Mouse (Mus musculus): ENCODE measurements around the gene Txlna. TPM values are rescaled to one million over a fixed set of nuclear protein-coding genes. Genes with fewer than 3 reads are reported as not detected.

Txlna gene
- polyA plus RNA-seq, 1 experiment from 2014 or later = 14.0 TPM

DNA sequence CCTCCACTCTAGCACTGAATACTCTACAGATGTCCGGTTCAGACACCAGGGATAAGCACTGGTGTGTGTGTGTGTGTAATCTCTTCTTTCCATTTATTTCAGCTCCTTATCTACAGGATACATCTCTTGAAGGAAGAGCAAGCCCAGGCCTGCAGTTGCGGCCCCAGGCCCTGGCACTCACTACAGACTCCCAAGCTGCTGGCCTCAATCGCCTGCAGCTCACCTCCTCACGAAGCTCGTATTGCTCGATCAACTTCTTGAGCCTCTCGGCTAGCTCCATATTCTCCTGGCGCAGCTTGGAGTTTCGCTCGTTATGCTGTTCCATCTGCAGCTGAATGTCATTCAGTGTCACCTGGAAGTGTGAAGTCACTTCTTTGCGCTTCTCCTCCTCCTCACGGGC lies 9.0 kb downstream of the Txlna start:
- Histone ChIP-seq H3K9me3 (ENCODE audit: low read length) (no peaks in the 10 kb centered on the region), H3K36me3 (replicated peaks; ENCODE audit: insufficient read depth, low read length) (peaks cover 90% of the 10 kb centered on the region), H3K9ac (replicated peaks) (no peak overlapping the region), H3K4me1 (ENCODE audit: insufficient read depth) (no peaks in the 10 kb centered on the region), H3K27ac (ENCODE audit: low read depth) (no peak overlapping the region), H3K4me2 (ENCODE audit: low read depth, low read length) (no peak overlapping the region), H3K27me3 (ENCODE audit: insufficient read depth, low read length) (no peaks in the 10 kb centered on the region), H3K4me3 (ENCODE audit: low read depth, low read length) (no peak overlapping the region)
- DNase-seq (no peak), ATAC-seq (no peak)
- WGBS (ENCODE audit: insufficient replicate concordance) = 92% methylated on average over 12 of the region's 12 CpGs
- TF ChIP-seq EP300 (IDR thresholded peaks at IDR 0.05; ENCODE audit: low read depth) = no peak
- TF ChIP-seq CTCF (IDR thresholded peaks at IDR 0.05; ENCODE audit: low read depth) = no peak

DNA sequence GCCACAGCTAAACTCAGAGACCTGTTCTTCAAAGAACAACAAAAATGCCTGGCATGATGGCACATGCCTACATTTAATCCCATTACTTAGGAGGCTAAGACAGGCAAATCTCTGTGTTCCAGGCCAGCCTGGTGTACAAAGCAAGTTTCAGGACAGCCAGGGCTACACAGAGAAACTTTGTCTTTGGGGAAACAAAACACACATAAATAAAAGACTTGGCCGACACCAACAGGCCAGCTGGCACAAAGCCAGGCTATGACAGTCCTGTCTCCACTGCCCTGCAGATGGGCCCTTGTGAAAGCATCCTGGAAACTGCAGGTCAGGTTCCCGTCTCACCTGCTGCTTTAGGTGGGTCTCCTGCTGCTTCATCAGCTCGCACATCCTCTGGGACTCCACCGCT lies 9.9 kb downstream of the Txlna start:
- no peaks in the 10 kb centered on the region for H3K4me1 ChIP-seq (ENCODE audit: insufficient read depth)
- H3K4me3 ChIP-seq (ENCODE audit: low read depth, low read length) = no peak overlapping the region
- no peak overlapping the region for H3K4me2 ChIP-seq (ENCODE audit: low read depth, low read length)
- H3K27ac ChIP-seq (ENCODE audit: low read depth) = no peak overlapping the region
- ATAC-seq (no peak), DNase-seq (peak; percentile 41)
- TF ChIP-seq CTCF (IDR thresholded peaks at IDR 0.05; ENCODE audit: low read depth) = no peak
- H3K9me3 ChIP-seq (ENCODE audit: low read length) = no peaks in the 10 kb centered on the region
- no peak overlapping the region for H3K9ac ChIP-seq (replicated peaks)
- peaks cover 85% of the 10 kb centered on the region for H3K36me3 ChIP-seq (replicated peaks; ENCODE audit: insufficient read depth, low read length)
- WGBS (ENCODE audit: insufficient replicate concordance) = 77% methylated on average over 4 of the region's 4 CpGs
- H3K27me3 ChIP-seq (ENCODE audit: insufficient read depth, low read length) = no peaks in the 10 kb centered on the region

DNA sequence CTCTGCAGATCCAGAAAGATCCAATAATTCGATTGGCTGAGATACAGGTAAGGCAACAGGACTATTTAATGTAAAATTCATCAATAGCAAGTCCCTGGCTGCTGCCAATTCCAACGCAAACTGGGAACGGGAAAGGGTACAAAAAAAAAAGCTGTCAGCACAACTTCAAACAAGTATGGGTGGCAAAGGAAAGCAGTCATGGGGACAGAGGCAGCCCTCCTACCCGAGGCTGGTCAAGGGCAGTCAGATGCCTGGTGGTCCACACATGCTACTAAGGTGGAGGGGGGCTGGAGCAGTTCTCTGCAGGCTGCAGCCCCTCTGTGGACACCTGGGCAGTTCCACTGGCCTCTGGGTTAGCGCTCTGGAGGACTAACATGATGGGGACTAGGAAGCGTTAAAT lies 14.8 kb downstream of the Txlna start:
- H3K27ac ChIP-seq (ENCODE audit: low read depth) = no peak overlapping the region
- no peak overlapping the region for H3K4me2 ChIP-seq (ENCODE audit: low read depth, low read length)
- peaks cover 45% of the 10 kb centered on the region for H3K36me3 ChIP-seq (replicated peaks; ENCODE audit: insufficient read depth, low read length)
- DNase-seq (no peak), ATAC-seq (no peak)
- H3K4me3 ChIP-seq (ENCODE audit: low read depth, low read length) = no peak overlapping the region
- H3K9me3 ChIP-seq (ENCODE audit: low read length) = no peaks in the 10 kb centered on the region
- H3K9ac ChIP-seq (replicated peaks) = no peak overlapping the region
- no peak for TF ChIP-seq CTCF (IDR thresholded peaks at IDR 0.05; ENCODE audit: low read depth)
- TF ChIP-seq EP300 (IDR thresholded peaks at IDR 0.05; ENCODE audit: low read depth) = no peak
- H3K4me1 ChIP-seq (ENCODE audit: insufficient read depth) = peaks cover 26% of the 10 kb centered on the region
- no peaks in the 10 kb centered on the region for H3K27me3 ChIP-seq (ENCODE audit: insufficient read depth, low read length)
- 76% methylated on average over 6 of the region's 6 CpGs for WGBS (ENCODE audit: insufficient replicate concordance)

DNA sequence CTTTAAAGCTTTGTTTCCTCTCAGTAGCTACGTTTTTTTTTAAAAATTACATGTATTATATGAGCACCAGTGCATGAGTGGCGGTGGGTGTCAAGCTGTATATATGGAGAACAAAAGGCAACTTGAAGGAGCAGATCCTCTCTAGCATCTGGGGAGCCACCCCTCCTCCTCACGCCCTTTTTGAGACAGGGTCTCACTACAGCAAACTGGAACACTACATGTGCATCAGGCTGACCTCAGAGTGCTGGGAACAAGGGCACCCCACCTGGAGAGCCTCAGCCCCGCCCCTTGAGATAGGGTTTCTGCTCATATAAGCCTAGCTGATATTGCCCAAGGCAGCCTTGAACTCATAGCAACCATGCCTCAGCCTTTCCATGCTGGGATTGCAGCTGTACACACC lies 15.4 kb downstream of the Txlna start:
- no peaks in the 10 kb centered on the region for H3K27me3 ChIP-seq (ENCODE audit: insufficient read depth, low read length)
- H3K4me1 ChIP-seq (ENCODE audit: insufficient read depth) = peaks cover 26% of the 10 kb centered on the region
- DNase-seq (no peak), ATAC-seq (no peak)
- TF ChIP-seq CTCF (IDR thresholded peaks at IDR 0.05; ENCODE audit: low read depth) (no peak), EP300 (IDR thresholded peaks at IDR 0.05; ENCODE audit: low read depth) (no peak)
- peak overlapping the region; percentile 93 for H3K4me2 ChIP-seq (ENCODE audit: low read depth, low read length)
- WGBS (ENCODE audit: insufficient replicate concordance) = 49% methylated on average over 4 of the region's 4 CpGs
- no peak overlapping the region for H3K4me3 ChIP-seq (ENCODE audit: low read depth, low read length)
- peaks cover 41% of the 10 kb centered on the region for H3K36me3 ChIP-seq (replicated peaks; ENCODE audit: insufficient read depth, low read length)
- no peaks in the 10 kb centered on the region for H3K9me3 ChIP-seq (ENCODE audit: low read length)
- 0 out of 2 replicates have a peak overlapping the region, but pooled peaks have one; percentile 35 for H3K9ac ChIP-seq (replicated peaks)
- H3K27ac ChIP-seq (ENCODE audit: low read depth) = peak overlapping the region; percentile 94

DNA sequence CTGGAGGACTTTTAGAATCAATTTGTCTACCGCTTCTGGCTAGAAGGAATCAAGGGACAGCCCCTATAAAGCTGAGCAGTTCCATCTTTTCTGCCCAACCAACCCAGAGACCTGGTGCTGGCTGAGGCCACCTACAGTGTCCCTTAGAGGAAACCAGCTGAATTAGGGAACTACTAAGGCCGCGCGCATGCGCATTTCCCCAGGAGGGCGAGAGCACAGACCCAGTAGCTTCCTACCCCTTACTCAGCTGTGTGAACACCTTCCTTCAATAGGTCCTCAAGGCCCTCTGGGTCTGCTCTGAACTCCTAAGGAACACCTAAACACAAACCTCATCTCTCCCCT lies 15.9 kb downstream of the Txlna start:
- Histone ChIP-seq H3K36me3 (replicated peaks; ENCODE audit: insufficient read depth, low read length) (peaks cover 37% of the 10 kb centered on the region), H3K27ac (ENCODE audit: low read depth) (peak overlapping the region; percentile 94), H3K27me3 (ENCODE audit: insufficient read depth, low read length) (no peaks in the 10 kb centered on the region), H3K4me1 (ENCODE audit: insufficient read depth) (peaks cover 26% of the 10 kb centered on the region), H3K9me3 (ENCODE audit: low read length) (no peaks in the 10 kb centered on the region), H3K4me3 (ENCODE audit: low read depth, low read length) (peak overlapping the region; percentile 66), H3K9ac (replicated peaks) (peak overlapping the region; percentile 35), H3K4me2 (ENCODE audit: low read depth, low read length) (peak overlapping the region; percentile 93)
- 4% methylated on average over 6 of the region's 6 CpGs for WGBS (ENCODE audit: insufficient replicate concordance)
- peak; percentile 26 for ATAC-seq
- DNase-seq = peak; percentile 81
- TF ChIP-seq EP300 (IDR thresholded peaks at IDR 0.05; ENCODE audit: low read depth) = no peak
- no peak for TF ChIP-seq CTCF (IDR thresholded peaks at IDR 0.05; ENCODE audit: low read depth)

DNA sequence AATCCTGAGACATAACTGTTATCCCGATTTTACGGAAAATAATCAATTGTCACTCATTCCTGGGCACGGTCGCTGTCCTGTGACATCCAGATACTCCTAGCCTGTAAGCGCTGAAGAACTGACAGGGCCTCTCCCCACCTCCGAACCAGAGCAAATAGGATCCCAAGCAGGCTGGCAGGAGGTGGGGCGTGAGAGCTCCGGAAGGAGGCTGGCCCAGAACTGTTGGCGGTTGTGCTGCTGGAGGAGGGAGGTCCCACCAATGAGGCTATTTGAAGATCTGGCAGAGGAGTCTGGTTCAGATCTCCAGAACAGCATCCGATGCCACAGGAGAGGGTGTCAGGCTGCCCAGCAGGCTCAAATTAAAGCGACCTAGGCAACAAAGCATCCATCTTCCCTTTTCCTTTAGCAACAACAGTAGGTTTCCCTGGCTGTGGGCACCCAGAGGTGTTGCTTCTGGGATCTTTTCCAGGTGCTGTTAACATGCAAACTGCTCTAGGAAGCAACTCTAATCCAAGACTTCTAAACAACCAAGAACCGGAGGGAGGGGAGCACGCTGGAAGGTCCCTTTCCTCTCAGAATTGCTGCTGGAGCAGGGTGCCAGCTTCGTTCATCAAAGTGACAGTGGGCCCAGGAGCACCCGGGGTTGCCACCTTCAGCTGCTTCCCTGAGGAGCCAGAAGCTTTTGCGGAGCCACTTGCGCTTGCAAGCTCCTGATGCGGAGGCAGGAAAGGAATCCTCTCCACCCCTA lies 16.4 kb downstream of the Txlna start:
- TF ChIP-seq EP300 (IDR thresholded peaks at IDR 0.05; ENCODE audit: low read depth) (no peak), CTCF (IDR thresholded peaks at IDR 0.05; ENCODE audit: low read depth) (no peak)
- Histone ChIP-seq H3K4me2 (ENCODE audit: low read depth, low read length) (peak overlapping the region; percentile 93), H3K9me3 (ENCODE audit: low read length) (no peaks in the 10 kb centered on the region), H3K36me3 (replicated peaks; ENCODE audit: insufficient read depth, low read length) (peaks cover 31% of the 10 kb centered on the region), H3K27me3 (ENCODE audit: insufficient read depth, low read length) (no peaks in the 10 kb centered on the region), H3K9ac (replicated peaks) (peak overlapping the region; percentile 84), H3K27ac (ENCODE audit: low read depth) (peak overlapping the region; percentile 94), H3K4me3 (ENCODE audit: low read depth, low read length) (peak overlapping the region; percentile 66), H3K4me1 (ENCODE audit: insufficient read depth) (peaks cover 26% of the 10 kb centered on the region)
- peak; percentile 95 for ATAC-seq
- WGBS (ENCODE audit: insufficient replicate concordance) = 3% methylated on average over 18 of the region's 18 CpGs
- peak; percentile 90 for DNase-seq
